Mouse (Mus musculus) forebrain, embryonic 14.5 days (tissue): Measurements from ENCODE around the gene Abhd14b. TPM values are rescaled to one million over a fixed set of nuclear protein-coding genes. Genes with fewer than 3 reads are reported as not detected.
A peak's percentile ranks its signal among the peaks of the same experiment; 100 is the strongest.

Experiments used
- ATAC-seq: fragments of 200-750 bp; cut with Nextera tagmentation; 2 replicates; pipeline ENCODE4 v1.8.0; 2017; ENCODE audit warnings: mild to moderate bottlenecking, moderate library complexity
- DNase-seq: peaks from one replicate; pipeline ENCODE4 v3.0.0-alpha.2; 2015; ENCODE audit warnings: low spot score
- H3K27ac ChIP-seq: fragments of 300-500 bp; sonication (generic); 2 replicates; pipeline ENCODE4 v1.5.1; 2014; ENCODE audit warnings: low read depth, mild to moderate bottlenecking, control low read depth, low read length, moderate library complexity
- H3K27me3 ChIP-seq: fragments of 300-500 bp; sonication (generic); replicated peaks from 2 replicates; pipeline ENCODE4 v1.6.1; 2014; ENCODE audit warnings: low read length, control low read depth, mixed read lengths; ENCODE audit not compliant: control insufficient read depth, insufficient read depth
- H3K36me3 ChIP-seq: fragments of 300-500 bp; sonication (generic); 2 replicates; pipeline ENCODE4 v1.6.1; 2014; ENCODE audit warnings: low read length, control low read depth; ENCODE audit not compliant: control insufficient read depth, insufficient read depth
- H3K4me1 ChIP-seq: fragments of 300-500 bp; sonication (generic); 2 replicates; pipeline ENCODE4 v1.6.1; 2014; ENCODE audit warnings: antibody characterized with exemption, low read length, control low read depth; ENCODE audit not compliant: control insufficient read depth, insufficient read depth
- H3K4me2 ChIP-seq: fragments of 300-500 bp; sonication (generic); 2 replicates; pipeline ENCODE4 v1.6.1; 2014; ENCODE audit warnings: mild to moderate bottlenecking, control low read depth, low read length
- H3K4me3 ChIP-seq: fragments of 300-500 bp; sonication (generic); 2 replicates; pipeline ENCODE4 v1.5.1; 2014; ENCODE audit warnings: low read depth, low read length, control low read depth
- H3K9ac ChIP-seq: fragments of 300-500 bp; sonication (generic); 2 replicates; pipeline ENCODE4 v1.6.1; 2014; ENCODE audit warnings: mild to moderate bottlenecking, low read length, control low read depth, moderate library complexity
- H3K9me3 ChIP-seq: fragments of 300-500 bp; sonication (generic); replicated peaks from 2 replicates; pipeline ENCODE4 v1.6.1; 2016; ENCODE audit warnings: low read length, control low read depth, mixed read lengths; ENCODE audit not compliant: control insufficient read depth
- WGBS: fragments of 180-500 bp; shearing (Covaris S2); extraction: QIAGEN DNeasy Blood & Tissue Kit; methylation state at CpG from one replicate; pipeline ENCODE4 v1.1.7; 2014; 5-methylcytosine and 5-hydroxymethylcytosine counted together
- polyA plus RNA-seq: library from polyadenylated mRNA; unstranded; fragments of >200 nt; fragmentation: Nextera tagmentation; extraction: Ambion mirVana; gene quantifications from 2 replicates; pipeline ENCODE4 v1.2.1, GENCODE M21; 2014

Gene Abhd14b
- polyA plus RNA-seq, 1 experiment from 2014 or later: 5.5 TPM

- no peak overlapping the region for H3K4me2 ChIP-seq
- no peak for DNase-seq
- no peaks in the 10 kb centered on the region for H3K27me3 ChIP-seq
- WGBS: 76% methylated on average over 5 of the region's 5 CpGs
- H3K4me3 ChIP-seq: no peak overlapping the region
- H3K9ac ChIP-seq: no peak overlapping the region
- no peaks in the 10 kb centered on the region for H3K36me3 ChIP-seq
- H3K27ac ChIP-seq: no peak overlapping the region
- no peak for ATAC-seq
- H3K4me1 ChIP-seq: peaks cover 9% of the 10 kb centered on the region
- no peaks in the 10 kb centered on the region for H3K9me3 ChIP-seq
Measured at GRCm38 (mm10) chr9:106442680-106443079, 4.6 kb upstream of the Abhd14b start.

- no peaks in the 10 kb centered on the region for H3K36me3 ChIP-seq
- H3K4me3 ChIP-seq: no peak overlapping the region
- H3K9ac ChIP-seq: no peak overlapping the region
- no peak for DNase-seq
- WGBS: 92% methylated on average over 4 of the region's 4 CpGs
- H3K27ac ChIP-seq: no peak overlapping the region
- no peak for ATAC-seq
- no peaks in the 10 kb centered on the region for H3K27me3 ChIP-seq
- H3K4me1 ChIP-seq: peaks cover 11% of the 10 kb centered on the region
- H3K9me3 ChIP-seq: no peaks in the 10 kb centered on the region
- H3K4me2 ChIP-seq: no peak overlapping the region
Measured at GRCm38 (mm10) chr9:106444836-106445235, 2.4 kb upstream of the Abhd14b start.

DNA sequence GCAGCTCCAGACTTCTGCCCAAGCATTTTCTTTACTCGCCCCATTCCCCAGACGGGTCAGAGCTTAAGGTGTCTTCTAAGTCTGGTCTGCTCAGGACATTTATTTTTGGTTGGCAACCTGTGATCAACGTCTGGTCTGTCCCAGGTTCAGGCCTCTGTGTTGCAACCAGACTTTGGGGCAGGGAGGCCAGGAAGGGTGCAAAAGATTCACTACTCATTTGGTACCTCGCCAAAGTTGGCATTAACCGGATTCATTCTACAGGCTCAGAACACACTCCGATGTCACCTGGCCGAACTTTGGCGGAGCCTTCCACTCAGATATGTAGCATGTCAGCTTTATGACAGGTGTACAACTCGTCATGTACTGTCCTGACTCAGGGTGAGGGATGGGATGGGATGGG lies 692 bp downstream of the Abhd14b start:
- peak; percentile 19 for ATAC-seq
- no peaks in the 10 kb centered on the region for H3K27me3 ChIP-seq
- H3K4me2 ChIP-seq: peak overlapping the region; percentile 74
- DNase-seq: no peak
- H3K9ac ChIP-seq: peak overlapping the region; percentile 70; the same call in 1 of the 2 replicates
- peaks cover 15% of the 10 kb centered on the region for H3K4me1 ChIP-seq
- H3K9me3 ChIP-seq: no peaks in the 10 kb centered on the region
- H3K27ac ChIP-seq: 0 out of 2 replicates have a peak overlapping the region, but pooled peaks have one; percentile 21
- peak overlapping the region; percentile 47 for H3K4me3 ChIP-seq
- H3K36me3 ChIP-seq: no peaks in the 10 kb centered on the region
- WGBS: 38% methylated on average over 9 of the region's 9 CpGs

DNA sequence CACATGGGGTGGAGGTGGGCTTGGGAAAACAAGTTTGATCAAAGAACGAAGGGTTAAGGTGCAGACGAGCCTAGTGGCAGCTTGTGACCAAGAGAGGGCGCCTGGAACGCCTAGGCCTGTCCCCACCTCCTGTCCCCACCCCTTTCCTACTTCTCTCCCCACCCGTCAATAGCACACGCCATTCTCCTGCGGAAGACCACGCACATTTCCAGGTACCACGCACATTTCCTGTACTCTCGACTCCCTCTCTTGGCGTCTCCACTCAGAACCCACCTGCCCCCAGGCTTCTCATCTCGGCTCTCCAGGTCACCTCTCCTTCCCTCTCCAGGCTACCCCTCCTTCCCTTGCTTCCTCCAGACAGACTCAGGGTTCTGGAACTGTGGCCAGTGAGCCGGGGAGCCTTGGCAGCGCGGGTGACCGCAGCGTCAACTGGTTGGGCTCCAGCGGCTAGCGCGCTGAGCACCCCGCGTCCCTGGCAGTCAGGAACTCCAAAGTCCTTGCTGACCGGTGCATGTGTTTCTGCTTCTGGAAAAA lies 1.3 kb downstream of the Abhd14b start:
- WGBS: 2% methylated on average over 23 of the region's 23 CpGs
- no peak overlapping the region for H3K27ac ChIP-seq
- H3K27me3 ChIP-seq: no peaks in the 10 kb centered on the region
- no peaks in the 10 kb centered on the region for H3K9me3 ChIP-seq
- peak overlapping the region; percentile 74 for H3K4me2 ChIP-seq
- H3K36me3 ChIP-seq: no peaks in the 10 kb centered on the region
- H3K4me3 ChIP-seq: peak overlapping the region; percentile 32
- H3K4me1 ChIP-seq: peaks cover 17% of the 10 kb centered on the region
- peak; percentile 78 for DNase-seq
- peak; percentile 45; the same call in 1 of the 2 replicates for ATAC-seq
- H3K9ac ChIP-seq: peak overlapping the region; percentile 48

GRCm38 (mm10) chr9:106449947-106450346 lies 2.7 kb downstream of the Abhd14b start:
- no peaks in the 10 kb centered on the region for H3K9me3 ChIP-seq
- no peaks in the 10 kb centered on the region for H3K27me3 ChIP-seq
- H3K9ac ChIP-seq: no peak overlapping the region
- no peaks in the 10 kb centered on the region for H3K36me3 ChIP-seq
- peaks cover 17% of the 10 kb centered on the region for H3K4me1 ChIP-seq
- H3K4me3 ChIP-seq: no peak overlapping the region
- H3K4me2 ChIP-seq: no peak overlapping the region
- DNase-seq: no peak
- no peak overlapping the region for H3K27ac ChIP-seq
- no peak for ATAC-seq
- WGBS: 96% methylated on average over 8 of the region's 8 CpGs

DNA sequence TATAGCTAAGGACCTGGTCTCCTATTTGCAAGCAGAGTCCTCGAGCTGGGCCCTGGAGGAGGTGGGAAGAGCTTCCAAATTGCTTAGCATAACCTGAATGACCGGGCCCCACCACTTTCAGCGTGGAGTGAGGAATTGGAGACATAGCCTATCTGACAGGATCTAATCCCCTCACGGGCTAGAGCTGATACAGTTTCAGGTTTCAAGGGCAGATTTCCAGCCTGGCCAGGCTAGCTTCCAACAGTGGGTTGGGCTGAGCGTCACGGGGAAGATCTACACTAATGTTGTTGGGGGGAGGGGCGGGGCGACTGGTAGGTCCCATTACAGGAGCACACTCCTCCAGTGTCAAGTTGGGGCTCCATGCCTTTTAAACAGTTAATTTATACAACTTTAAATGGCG lies 3.4 kb downstream of the Abhd14b start:
- H3K9ac ChIP-seq: no peak overlapping the region
- no peaks in the 10 kb centered on the region for H3K36me3 ChIP-seq
- ATAC-seq: no peak
- H3K27me3 ChIP-seq: no peaks in the 10 kb centered on the region
- peaks cover 23% of the 10 kb centered on the region for H3K4me1 ChIP-seq
- 25% methylated on average over 9 of the region's 9 CpGs for WGBS
- H3K4me2 ChIP-seq: no peak overlapping the region
- no peaks in the 10 kb centered on the region for H3K9me3 ChIP-seq
- peak; percentile 44 for DNase-seq
- no peak overlapping the region for H3K4me3 ChIP-seq
- H3K27ac ChIP-seq: no peak overlapping the region

DNA sequence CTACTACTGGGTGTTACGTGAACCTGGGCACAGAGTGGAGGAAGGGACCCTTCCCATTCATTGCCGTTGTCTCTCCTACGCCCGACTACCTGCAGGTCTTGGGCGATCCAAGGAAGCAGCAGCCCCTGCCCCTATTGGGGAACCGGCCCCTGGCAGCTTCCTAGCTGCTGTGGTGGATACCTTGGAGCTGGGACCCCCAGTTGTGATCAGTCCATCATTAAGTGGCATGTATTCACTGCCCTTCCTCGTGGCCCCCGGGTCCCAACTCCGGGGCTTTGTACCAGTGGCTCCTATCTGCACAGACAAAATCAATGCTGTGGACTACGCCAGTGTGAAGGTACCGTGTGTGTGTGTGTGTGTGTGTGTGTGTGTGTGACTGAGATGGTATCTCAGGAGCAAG lies 4.0 kb downstream of the Abhd14b start:
- Histone ChIP-seq H3K9ac (no peak overlapping the region), H3K4me2 (no peak overlapping the region), H3K27ac (no peak overlapping the region), H3K9me3 (no peaks in the 10 kb centered on the region), H3K4me3 (no peak overlapping the region), H3K4me1 (peaks cover 29% of the 10 kb centered on the region), H3K36me3 (no peaks in the 10 kb centered on the region), H3K27me3 (no peaks in the 10 kb centered on the region)
- WGBS: 77% methylated on average over 11 of the region's 11 CpGs
- no peak for DNase-seq
- no peak for ATAC-seq

- H3K9me3 ChIP-seq: no peaks in the 10 kb centered on the region
- 53% methylated on average over 2 of the region's 2 CpGs for WGBS
- H3K27me3 ChIP-seq: no peaks in the 10 kb centered on the region
- H3K4me1 ChIP-seq: peaks cover 35% of the 10 kb centered on the region
- no peak overlapping the region for H3K4me2 ChIP-seq
- no peak overlapping the region for H3K9ac ChIP-seq
- no peak overlapping the region for H3K4me3 ChIP-seq
- DNase-seq (no peak), ATAC-seq (no peak)
- no peak overlapping the region for H3K27ac ChIP-seq
- no peaks in the 10 kb centered on the region for H3K36me3 ChIP-seq
Measured at GRCm38 (mm10) chr9:106451899-106452298, 4.6 kb downstream of the Abhd14b start.

GRCm38 (mm10) chr9:106452351-106452750 lies 5.1 kb downstream of the Abhd14b start:
- peak overlapping the region; percentile 79 for H3K9ac ChIP-seq
- peak overlapping the region; percentile 70 for H3K4me3 ChIP-seq
- no peak overlapping the region; the same call in 1 of the 2 replicates for H3K27ac ChIP-seq
- H3K4me2 ChIP-seq: peak overlapping the region; percentile 99
- H3K36me3 ChIP-seq: no peaks in the 10 kb centered on the region
- ATAC-seq: no peak
- H3K4me1 ChIP-seq: peaks cover 40% of the 10 kb centered on the region
- H3K9me3 ChIP-seq: no peaks in the 10 kb centered on the region
- no peaks in the 10 kb centered on the region for H3K27me3 ChIP-seq
- DNase-seq: no peak
- 13% methylated on average over 6 of the region's 6 CpGs for WGBS
